Mouse (Mus musculus) C2C12 (cell line): Measurements from ENCODE around the gene Gm20388. TPM values are rescaled to one million over a fixed set of nuclear protein-coding genes. Genes with fewer than 3 reads are reported as not detected.

ENCODE experiments used
- H3K27me3 ChIP-seq: one replicate; pipeline ENCODE4 v1.6.1; 2011; ENCODE audit not compliant: control insufficient read depth, insufficient read depth, insufficient read length
- H3K36me3 ChIP-seq: one replicate; pipeline ENCODE4 v1.6.1; 2011; ENCODE audit not compliant: control insufficient read depth, insufficient read depth
- H3K4me3 ChIP-seq: one replicate; pipeline ENCODE4 v1.5.1; 2011; ENCODE audit warnings: mild to moderate bottlenecking, control low read depth; ENCODE audit not compliant: poor library complexity, insufficient read depth, severe bottlenecking
- H3K79me2 ChIP-seq: one replicate; pipeline ENCODE4 v1.6.1; 2011; ENCODE audit not compliant: control insufficient read depth, insufficient read depth
- H3K79me3 ChIP-seq: one replicate; pipeline ENCODE4 v1.6.1; 2011; ENCODE audit warnings: low read depth, control low read depth
- H3ac ChIP-seq: one replicate; pipeline ENCODE3; 2011; ENCODE audit warnings: low read depth; ENCODE audit not compliant: control insufficient read depth, insufficient read length
- CEBPB ChIP-seq: IDR thresholded peaks from one replicate; pipeline ENCODE4 v1.6.1; 2011; ENCODE audit warnings: low read depth, mild to moderate bottlenecking, control low read depth, moderate library complexity
- CTCF ChIP-seq: IDR thresholded peaks from one replicate; pipeline ENCODE4 v1.5.1; 2011; ENCODE audit not compliant: control insufficient read depth, insufficient read depth, insufficient read length
- FOSL1 ChIP-seq: IDR thresholded peaks from one replicate; pipeline ENCODE4 v1.8.0; 2011; ENCODE audit warnings: mild to moderate bottlenecking, low read length; ENCODE audit not compliant: poor library complexity, insufficient read depth, severe bottlenecking
- MAX ChIP-seq: IDR thresholded peaks from one replicate; pipeline ENCODE4 v1.6.1; 2011; ENCODE audit warnings: mild to moderate bottlenecking, control low read depth
- MYOD1 ChIP-seq: IDR thresholded peaks from one replicate; pipeline ENCODE4 v1.6.1; 2011; ENCODE audit warnings: low read depth; ENCODE audit not compliant: control insufficient read depth, insufficient read length
- MYOG ChIP-seq: IDR thresholded peaks from one replicate; pipeline ENCODE4 v1.6.1; 2011; ENCODE audit not compliant: control insufficient read depth, insufficient read length; ENCODE audit errors: extremely low read depth
- USF1 ChIP-seq: IDR thresholded peaks from one replicate; pipeline ENCODE4 v1.6.1; 2011; ENCODE audit warnings: low read depth, mild to moderate bottlenecking, control low read depth, moderate library complexity
- polyA plus RNA-seq: library from polyadenylated mRNA; unstranded; fragments of >200 nt; fragmentation: generic; extraction: Trizol; gene quantifications from one replicate; pipeline ENCODE4 v1.2.1, GENCODE M21; 2012; ENCODE audit warnings: missing spikeins

Gm20388 gene
- polyA plus RNA-seq, 1 experiment: 15.0 TPM

DNA sequence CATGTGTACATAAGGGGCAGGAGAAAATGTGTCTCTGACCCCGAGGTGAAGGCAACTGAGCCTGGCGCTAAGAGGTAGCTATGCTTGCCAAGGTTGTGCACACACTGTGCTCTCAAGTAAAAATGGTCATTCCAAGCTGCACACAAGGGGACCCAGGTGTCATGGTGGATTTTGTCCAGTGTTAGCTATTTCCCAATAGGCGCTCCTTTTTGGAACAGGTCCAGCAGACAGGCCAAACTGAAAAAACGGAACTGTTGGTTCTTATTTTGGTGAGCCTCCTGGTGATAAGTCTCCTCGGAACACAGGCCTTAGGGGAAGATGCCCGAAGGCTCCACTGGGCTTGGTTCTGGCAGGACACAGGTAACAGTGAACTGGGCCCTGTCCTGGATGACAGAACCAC is 2543.8 kb downstream of the Gm20388 start:
- Histone ChIP-seq H3K36me3 (no peaks in the 10 kb centered on the region), H3K4me3 (no peak overlapping the region), H3K79me2 (no peaks in the 10 kb centered on the region), H3K27me3 (peaks cover 39% of the 10 kb centered on the region), H3K79me3 (no peaks in the 10 kb centered on the region), H3ac (no peak overlapping the region)
- TF ChIP-seq CTCF (no peak), MAX (no peak), FOSL1 (no peak), MYOG (no peak), USF1 (no peak), CEBPB (no peak), MYOD1 (no peak)

DNA sequence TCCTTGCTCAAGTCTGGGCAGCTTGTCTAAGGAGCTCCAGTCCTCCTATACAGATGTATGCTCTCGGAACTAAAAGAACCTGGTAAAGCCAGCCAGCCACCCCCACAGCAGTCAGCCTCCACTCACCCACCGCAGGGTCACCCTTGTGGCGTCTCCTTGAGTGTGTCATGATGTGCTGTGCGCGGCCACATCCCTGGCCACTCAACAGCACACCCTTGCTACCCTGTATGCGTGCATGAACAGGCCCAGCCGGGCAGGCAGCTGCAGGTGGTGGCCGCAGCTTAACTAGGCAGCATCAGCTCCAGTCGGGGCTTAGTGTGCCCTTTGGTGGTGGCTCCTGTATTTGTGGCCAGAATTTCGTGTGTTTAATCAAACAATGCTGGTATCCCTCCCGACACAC is 2546.5 kb downstream of the Gm20388 start:
- Histone ChIP-seq H3K4me3 (no peak overlapping the region), H3K79me2 (no peaks in the 10 kb centered on the region), H3K27me3 (peaks cover 30% of the 10 kb centered on the region), H3K79me3 (no peaks in the 10 kb centered on the region), H3K36me3 (no peaks in the 10 kb centered on the region), H3ac (no peak overlapping the region)
- TF ChIP-seq FOSL1: no peak
- no peak for TF ChIP-seq MYOD1
- no peak for TF ChIP-seq MAX
- no peak for TF ChIP-seq MYOG
- TF ChIP-seq CTCF: no peak
- TF ChIP-seq USF1: no peak
- no peak for TF ChIP-seq CEBPB

DNA sequence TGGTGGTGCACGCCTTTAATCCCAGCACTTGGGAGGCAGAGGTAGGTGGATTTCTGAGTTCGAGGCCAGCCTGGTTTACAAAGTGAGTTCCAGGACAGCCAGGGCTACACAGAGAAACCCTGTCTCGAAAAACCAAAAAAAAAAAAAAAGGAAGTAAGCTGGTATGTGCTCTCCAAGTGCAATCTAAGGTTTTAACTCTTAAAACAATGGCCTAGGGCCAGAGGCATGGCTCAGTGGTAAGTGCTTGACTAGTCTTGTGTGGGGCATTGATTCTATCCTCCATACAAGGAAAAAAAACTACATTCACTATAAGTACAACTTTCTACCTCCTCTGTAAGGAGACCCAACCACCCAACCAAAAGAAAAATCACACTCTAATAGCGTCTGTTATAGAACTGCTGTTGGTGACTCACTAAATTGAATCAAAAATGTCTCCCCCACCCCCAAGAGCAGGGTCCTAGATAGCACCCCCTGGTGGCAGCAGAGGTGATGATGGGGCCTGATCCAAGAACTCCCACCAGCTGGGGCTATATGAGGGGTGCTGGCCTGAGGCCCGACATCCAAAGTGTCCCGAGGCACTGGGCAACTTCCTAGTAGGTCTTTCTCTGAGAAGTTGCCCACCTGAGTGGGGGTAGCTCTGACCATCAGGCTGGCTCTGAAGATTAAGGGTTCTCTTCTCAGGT is 2548.7 kb downstream of the Gm20388 start:
- no peak overlapping the region for H3ac ChIP-seq
- no peaks in the 10 kb centered on the region for H3K79me3 ChIP-seq
- no peak overlapping the region for H3K4me3 ChIP-seq
- no peaks in the 10 kb centered on the region for H3K36me3 ChIP-seq
- TF ChIP-seq CTCF (no peak), MYOG (no peak), FOSL1 (no peak), MAX (no peak), USF1 (no peak), MYOD1 (no peak), CEBPB (no peak)
- H3K79me2 ChIP-seq: no peaks in the 10 kb centered on the region
- H3K27me3 ChIP-seq: peaks cover 14% of the 10 kb centered on the region

DNA sequence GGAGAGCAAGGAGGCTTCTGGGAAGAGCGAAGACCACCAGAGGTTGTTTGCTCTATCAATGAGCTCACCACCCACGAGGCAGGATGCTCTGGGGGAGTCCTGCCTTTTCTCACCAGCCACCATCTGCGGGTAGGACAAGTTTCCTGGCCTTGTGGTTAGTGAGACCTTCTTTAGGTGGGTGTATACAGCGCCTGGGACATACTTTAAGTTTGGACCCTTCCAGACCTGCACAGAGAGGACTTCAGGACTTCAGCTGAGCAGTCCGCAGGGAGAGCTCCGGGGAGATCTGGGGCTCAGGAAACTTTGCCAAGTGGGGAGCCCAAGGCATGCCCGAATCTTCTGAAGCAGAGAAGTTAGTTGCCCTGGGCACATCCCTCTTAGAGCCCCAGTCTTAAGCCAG is 2549.3 kb downstream of the Gm20388 start:
- no peaks in the 10 kb centered on the region for H3K79me3 ChIP-seq
- no peaks in the 10 kb centered on the region for H3K36me3 ChIP-seq
- no peaks in the 10 kb centered on the region for H3K79me2 ChIP-seq
- no peak overlapping the region for H3K4me3 ChIP-seq
- TF ChIP-seq USF1: no peak
- TF ChIP-seq FOSL1: no peak
- no peak for TF ChIP-seq CTCF
- no peak for TF ChIP-seq MAX
- TF ChIP-seq MYOD1: no peak
- TF ChIP-seq CEBPB: no peak
- TF ChIP-seq MYOG: no peak
- peaks cover 8% of the 10 kb centered on the region for H3K27me3 ChIP-seq
- H3ac ChIP-seq: no peak overlapping the region

DNA sequence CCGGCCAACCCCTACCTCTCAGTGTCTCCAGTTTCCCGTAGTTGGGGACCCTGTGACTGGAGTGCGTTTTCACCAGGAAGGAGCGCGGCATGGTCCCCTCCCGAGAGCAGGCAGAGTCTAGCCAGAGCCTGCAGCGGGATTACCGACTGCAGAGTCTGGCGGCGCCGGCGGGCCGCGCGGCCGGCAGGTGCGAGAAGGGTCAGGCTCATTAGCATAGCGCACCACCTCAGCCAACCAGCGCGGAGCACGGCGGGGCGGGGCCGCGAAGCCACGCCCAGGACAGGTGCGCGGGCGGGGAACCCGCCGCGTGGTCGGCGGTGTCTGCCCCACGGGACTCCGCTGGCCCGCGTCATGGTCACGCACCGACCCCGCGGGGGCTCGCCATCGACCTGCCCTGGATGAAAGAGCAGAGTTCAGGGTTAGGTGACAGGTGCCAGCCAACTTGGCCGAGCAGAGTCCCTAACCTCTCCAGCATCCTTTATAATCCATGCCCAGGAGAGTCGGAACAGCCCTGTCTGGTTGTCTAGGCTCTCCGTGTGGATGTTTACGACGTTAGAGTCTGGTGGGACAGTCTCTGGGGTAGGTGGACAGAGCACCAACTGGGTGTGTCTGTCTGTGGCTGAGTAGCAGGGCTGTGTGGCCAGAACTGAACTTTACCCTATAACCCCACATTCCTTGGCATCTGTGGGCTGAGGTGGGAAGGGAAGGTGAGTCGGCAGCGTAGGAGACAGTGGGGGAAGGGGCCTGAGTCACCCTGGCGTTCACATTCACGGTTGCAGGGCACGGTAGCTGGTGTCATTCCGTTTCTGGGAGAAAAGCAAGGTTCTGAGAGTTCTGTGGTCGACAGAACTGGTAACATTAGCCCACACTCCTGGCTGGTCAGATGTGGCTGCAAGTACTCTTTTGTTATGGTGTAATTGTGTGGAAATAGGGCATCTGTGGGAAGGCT is 2550.2 kb downstream of the Gm20388 start, which contains the start of gene Snai3:
Snai3 (minus strand) TSS at position 210 of the 949 bp plus-strand sequence.
- H3ac ChIP-seq: no peak within 1 kb of the TSS
- no peaks in the 10 kb centered on the region for H3K36me3 ChIP-seq
- peaks cover 5% of the 10 kb centered on the region for H3K27me3 ChIP-seq
- H3K4me3 ChIP-seq: no peak within 1 kb of the TSS
- H3K79me2 ChIP-seq: no peaks in the 10 kb centered on the region
- TF ChIP-seq CTCF (no peak), MYOD1 (peak; percentile 51)
- H3K79me3 ChIP-seq: no peaks in the 10 kb centered on the region

DNA sequence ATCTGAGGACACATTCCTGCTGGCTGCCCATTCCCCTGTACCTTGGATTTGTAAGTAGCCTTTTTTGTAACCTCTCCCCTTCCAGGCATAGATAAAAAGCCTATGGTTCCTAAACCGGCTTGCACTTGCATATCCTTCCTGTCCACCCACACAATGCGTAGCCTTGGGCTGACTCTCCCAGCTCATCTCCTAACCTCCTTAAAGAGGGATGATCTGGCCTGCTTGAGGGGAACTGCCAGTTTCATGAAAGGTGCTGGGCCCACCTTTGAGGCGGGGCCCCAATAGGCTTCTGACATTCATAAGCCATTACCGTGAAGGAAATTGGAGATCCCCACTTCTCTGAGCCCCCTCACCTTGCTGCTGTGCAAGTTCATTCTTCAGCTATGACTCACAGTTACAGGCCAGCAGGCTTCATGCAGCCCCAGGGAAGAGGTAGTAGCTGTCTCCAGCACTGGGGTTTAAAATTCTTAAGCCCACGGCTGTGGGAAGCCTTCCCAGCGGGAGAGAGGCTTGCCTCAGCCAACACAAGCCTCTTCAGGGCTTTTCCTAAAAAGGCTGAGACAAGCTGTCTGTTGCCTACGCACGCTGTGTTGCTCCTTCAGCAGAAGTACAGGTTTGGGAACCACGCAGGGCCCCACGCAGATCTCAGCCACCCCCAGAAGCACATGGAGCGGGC is 2551.0 kb downstream of the Gm20388 start:
- Histone ChIP-seq H3K27me3 (no peaks in the 10 kb centered on the region), H3ac (no peak overlapping the region), H3K36me3 (no peaks in the 10 kb centered on the region), H3K4me3 (no peak overlapping the region), H3K79me3 (no peaks in the 10 kb centered on the region), H3K79me2 (no peaks in the 10 kb centered on the region)
- TF ChIP-seq MYOG: no peak
- TF ChIP-seq CEBPB: no peak
- TF ChIP-seq MYOD1: no peak
- TF ChIP-seq CTCF: no peak
- no peak for TF ChIP-seq USF1
- TF ChIP-seq FOSL1: no peak
- TF ChIP-seq MAX: no peak
